Mouse (Mus musculus): ENCODE measurements around the gene Serinc3.

The Serinc3 gene

GRCm38 (mm10) chr2:163599226-163599625 lies 45.7 kb downstream of the Serinc3 start:
- CTCF ChIA-PET, result interaction anchor here (0.6 to 1.6 kb wide), 3 partner anchors 19 to 240 kb away, joined by 3 to 5 read pairs (median 3); no protein-coding TSS in a partner anchor

- CTCF ChIA-PET, result interaction anchor here (0.6 kb wide), 2 partner anchors 40 to 54 kb away, joined by 3 to 20 read pairs; no protein-coding TSS in a partner anchor
Observed at GRCm38 (mm10) chr2:163597661-163598060, 47.3 kb downstream of the Serinc3 start.

- CTCF ChIA-PET, result interaction anchor here (1.0 kb wide), 1 partner anchor 43 kb away, joined by 3 read pairs; no protein-coding TSS in a partner anchor
Observed at GRCm38 (mm10) chr2:163596873-163597155, 48.1 kb downstream of the Serinc3 start.

DNA sequence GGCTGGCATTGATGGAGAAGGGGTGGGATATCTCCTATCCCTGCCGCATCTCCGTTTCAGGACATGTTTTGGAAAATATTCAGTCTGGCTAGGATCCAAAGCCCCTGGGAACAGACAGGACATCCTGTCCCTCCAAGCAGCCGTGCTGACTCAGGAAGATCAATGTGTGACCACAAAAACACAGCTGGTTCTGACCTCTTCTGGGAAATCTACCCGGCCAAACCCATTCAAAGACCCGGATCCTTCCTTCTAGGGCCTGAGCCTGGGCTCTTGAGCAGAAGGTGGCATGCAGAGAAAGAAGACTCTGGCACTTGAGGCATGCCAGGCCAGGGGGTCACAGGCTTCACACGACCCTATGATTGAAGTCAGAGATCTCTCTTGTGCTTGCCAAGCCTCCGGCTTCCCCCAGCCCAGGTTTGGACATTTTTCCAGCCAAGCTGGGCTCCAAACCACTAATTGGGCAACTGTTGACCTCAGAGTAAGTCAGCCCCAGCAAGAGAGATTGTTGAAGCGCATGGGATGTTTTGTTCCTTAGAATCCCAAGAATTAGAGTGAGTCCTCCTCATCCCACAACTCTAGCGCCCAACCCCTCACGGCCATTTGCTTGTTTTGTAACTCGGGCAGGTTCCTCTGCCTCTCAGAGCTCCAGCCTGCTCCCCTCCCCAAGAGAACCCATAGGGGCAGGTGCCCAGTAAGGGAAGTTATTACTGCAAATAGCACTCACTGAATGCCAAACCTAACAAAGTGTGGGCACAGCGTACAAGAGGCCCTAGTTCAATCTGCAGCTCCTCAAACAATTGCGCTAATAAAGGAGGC lies 48.7 kb downstream of the Serinc3 start:
- CTCF ChIA-PET, result interaction anchor here (1.0 kb wide), 1 partner anchor 44 kb away, joined by 3 read pairs; no protein-coding TSS in a partner anchor

GRCm38 (mm10) chr2:163595119-163595518 lies 49.8 kb downstream of the Serinc3 start:
- CTCF ChIA-PET, result interaction anchor here (0.6 to 0.8 kb wide), 2 partner anchors 124 to 226 kb away, joined by 3 to 4 read pairs; no protein-coding TSS in a partner anchor

DNA sequence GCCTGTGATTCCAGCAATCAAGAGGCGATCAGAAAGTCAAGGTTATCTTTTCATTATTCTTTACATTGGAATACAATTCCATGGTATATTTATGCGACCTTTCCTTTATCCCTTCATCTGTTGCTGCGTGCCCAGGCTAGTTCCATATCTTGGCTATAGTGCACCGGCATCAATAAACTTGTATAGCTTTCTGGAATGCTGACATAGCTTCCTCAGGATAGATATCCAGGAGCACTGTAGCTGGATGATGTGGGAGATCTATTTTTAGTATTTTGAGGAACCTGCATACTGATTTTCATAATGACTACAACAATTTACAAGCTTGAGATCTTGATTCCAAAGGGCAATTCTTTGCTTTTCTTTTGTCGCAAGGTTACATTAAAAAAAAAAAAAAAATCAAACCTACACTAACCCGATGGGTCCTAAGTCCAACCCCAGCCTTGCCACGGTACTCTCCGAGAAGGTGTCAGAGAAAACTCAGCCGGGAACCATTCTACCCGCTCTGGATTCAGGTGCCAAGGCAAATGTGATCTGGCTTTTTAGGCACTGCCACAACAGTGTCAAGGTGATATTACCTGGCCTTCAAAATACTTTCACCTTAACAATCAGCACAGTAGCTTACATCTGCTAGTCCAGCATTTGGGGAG lies 51.2 kb downstream of the Serinc3 start:
- CTCF ChIA-PET, result interaction anchor here (0.6 to 0.9 kb wide), 2 partner anchors 20 to 240 kb away, joined by 4 to 6 read pairs; no protein-coding TSS in a partner anchor

GRCm38 (mm10) chr2:163592084-163592483 lies 52.8 kb downstream of the Serinc3 start:
- CTCF ChIA-PET, result interaction anchor here (0.6 kb wide), 1 partner anchor 183 kb away, joined by 4 read pairs; no protein-coding TSS in a partner anchor

- CTCF ChIA-PET, result no interaction called here
Observed at GRCm38 (mm10) chr2:163590996-163591395, 53.9 kb downstream of the Serinc3 start.

DNA sequence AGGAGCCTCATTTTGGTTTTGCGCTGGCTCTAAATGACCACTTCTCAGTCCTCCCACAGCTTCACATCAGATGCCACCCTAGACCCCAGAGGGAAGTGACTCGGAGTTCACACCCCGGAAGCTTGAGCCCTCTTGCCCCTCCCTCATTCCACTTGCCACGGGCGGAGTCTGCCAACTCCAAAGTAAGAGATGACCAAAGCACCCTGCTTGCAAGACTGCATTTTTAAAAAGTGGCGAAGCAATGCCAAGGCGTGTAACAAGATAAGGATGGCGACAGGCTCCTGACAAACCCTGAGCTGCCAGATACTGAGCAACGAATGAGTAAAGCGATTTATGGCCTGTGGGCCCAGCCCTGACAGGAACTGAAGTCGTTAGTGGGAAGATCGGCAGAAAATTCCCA lies 54.7 kb downstream of the Serinc3 start:
- CTCF ChIA-PET, result no interaction called here

DNA sequence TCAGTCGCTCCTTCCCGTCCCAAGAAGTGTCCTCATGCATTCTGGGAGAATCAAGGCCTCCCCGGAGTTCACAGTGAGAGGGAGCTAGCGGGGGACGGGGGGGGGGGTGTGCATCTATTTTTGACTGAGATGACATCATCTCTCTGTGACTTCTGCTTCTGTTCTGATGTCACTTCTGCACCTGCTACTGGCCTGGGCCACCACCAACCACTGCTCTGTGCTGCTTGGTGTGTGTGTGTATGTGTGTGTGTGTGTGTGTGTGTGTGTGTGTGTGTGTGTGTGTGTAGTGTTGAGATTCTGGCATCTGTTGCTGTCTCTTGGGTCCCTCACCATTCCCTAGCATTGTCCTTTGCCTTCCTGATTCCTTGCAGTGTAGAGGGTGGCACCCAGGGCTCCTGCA lies 57.4 kb downstream of the Serinc3 start:
- CTCF ChIA-PET, result interaction anchor here (0.7 to 1.1 kb wide), 2 partner anchors 131 to 155 kb away, joined by 4 to 9 read pairs; no protein-coding TSS in a partner anchor

- CTCF ChIA-PET, result interaction anchor here (0.7 to 1.1 kb wide), 2 partner anchors 132 to 156 kb away, joined by 4 to 9 read pairs; no protein-coding TSS in a partner anchor
Observed at GRCm38 (mm10) chr2:163586384-163587261, 58.3 kb downstream of the Serinc3 start.

- CTCF ChIA-PET, result interaction anchor here (0.7 kb wide), 1 partner anchor 141 kb away, joined by 3 read pairs; no protein-coding TSS in a partner anchor
Observed at GRCm38 (mm10) chr2:163584088-163584426, 60.9 kb downstream of the Serinc3 start.

GRCm38 (mm10) chr2:163583226-163584087 lies 61.5 kb downstream of the Serinc3 start:
- CTCF ChIA-PET, result interaction anchor here (0.5 to 0.7 kb wide), 2 partner anchors 142 to 757 kb away, joined by 3 to 5 read pairs; no protein-coding TSS in a partner anchor

- CTCF ChIA-PET, result no interaction called here
Observed at GRCm38 (mm10) chr2:163580069-163580945, 64.6 kb downstream of the Serinc3 start.

- CTCF ChIA-PET, result no interaction called here
Observed at GRCm38 (mm10) chr2:163577986-163578385, 66.9 kb downstream of the Serinc3 start.

GRCm38 (mm10) chr2:163575248-163575647 lies 69.7 kb downstream of the Serinc3 start:
- CTCF ChIA-PET, result no interaction called here

DNA sequence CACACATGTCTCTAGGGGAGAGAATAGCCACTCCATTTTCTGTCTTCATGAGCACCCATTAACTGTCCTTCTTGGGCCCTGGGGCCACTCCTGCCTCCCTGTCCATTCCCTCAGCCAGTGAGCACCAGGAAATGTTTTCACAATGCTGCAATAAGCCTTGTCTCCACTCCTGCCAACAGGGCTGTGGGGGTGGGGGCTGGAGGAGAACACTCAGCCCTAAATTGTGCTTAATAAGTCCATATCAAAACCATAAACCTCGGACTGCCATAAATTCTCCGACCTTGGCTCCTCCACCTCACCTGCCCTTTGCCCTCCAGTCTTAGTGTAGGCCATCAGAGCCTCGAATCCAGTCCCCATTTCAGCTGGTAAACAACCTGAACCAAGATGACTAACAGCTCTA lies 70.6 kb downstream of the Serinc3 start:
- CTCF ChIA-PET, result no interaction called here
